Mouse (Mus musculus) cerebellum, adult 9-10 months (tissue): ENCODE measurements around the gene Stub1.

Experiments
- DNase-seq: peaks from one replicate; pipeline ENCODE4 v3.0.0; 2022

Stub1 gene

DNA sequence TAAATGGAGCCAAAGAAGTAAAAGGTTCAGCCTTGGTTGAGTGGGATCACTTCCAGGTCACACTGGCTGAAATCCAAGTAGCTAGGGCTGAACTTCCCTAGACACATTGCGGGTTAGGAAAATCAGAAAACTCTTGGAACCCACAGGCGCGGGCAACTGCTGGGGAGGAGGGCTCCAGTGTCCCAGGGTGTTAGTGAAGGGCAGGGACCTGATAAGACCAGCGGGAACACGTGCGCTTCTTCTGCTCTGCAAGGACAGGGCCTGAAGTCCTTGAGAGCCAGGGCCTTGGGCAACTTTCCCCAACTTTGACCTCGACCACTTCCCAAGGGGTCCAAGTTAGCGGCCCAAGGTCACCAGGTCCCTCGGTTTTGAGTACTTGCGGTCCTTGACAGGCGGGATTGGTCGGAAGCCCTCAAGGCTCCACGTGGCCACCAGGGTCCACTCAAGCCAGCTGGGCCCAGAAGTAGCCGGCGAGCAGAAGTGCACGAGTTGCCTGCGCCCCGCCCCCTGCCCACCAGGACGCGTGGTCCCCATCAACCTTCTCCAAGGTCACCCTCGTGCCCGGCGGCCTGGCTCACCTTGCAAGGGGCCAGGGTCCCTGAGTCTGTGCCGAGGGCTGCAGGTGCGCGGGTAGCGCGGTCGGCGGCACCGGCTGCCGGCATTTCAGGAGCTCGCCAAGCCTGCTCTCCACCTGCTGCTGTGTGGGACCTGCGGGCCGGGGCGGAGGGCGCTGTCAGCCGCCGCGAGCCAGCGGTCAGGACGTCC lies 34.8 kb upstream of the Stub1 start:
- DNase-seq, result peak; percentile 71

DNA sequence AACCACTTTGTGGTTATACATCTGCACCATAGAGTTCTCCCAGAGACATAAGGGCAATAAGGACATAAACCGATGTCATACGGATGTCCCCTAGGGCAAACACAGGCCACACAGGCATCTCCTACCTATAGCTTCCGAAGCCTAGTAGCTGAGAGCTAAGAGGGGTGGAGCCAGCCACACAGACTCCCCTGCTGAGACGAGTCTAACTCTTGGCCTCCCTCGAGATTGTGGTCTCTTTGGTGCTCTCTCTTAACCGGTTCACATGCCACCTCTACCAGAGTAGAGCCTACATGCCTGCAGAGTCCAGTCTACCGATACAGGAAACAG lies 34.3 kb upstream of the Stub1 start:
- DNase-seq, result no peak

DNA sequence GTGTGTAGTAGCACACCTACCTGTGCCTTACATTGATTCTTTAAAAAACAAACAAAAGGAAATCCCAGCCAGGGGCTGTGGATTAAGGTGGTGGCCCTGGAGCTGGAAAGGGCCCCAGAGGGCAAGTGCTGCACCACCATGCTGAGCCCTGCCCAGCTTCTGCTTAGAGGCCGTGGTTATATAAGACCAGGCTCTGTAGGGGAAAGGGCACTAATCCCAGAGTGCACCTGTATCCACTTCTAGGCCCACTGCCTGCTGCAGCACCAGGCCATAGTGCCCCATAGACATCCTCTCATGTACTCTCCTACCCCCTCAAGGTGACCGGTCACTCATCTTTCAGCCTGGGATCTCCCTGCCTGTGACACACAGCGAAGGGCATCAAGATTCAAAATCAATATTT lies 33.0 kb upstream of the Stub1 start:
- peak; percentile 29 for DNase-seq

DNA sequence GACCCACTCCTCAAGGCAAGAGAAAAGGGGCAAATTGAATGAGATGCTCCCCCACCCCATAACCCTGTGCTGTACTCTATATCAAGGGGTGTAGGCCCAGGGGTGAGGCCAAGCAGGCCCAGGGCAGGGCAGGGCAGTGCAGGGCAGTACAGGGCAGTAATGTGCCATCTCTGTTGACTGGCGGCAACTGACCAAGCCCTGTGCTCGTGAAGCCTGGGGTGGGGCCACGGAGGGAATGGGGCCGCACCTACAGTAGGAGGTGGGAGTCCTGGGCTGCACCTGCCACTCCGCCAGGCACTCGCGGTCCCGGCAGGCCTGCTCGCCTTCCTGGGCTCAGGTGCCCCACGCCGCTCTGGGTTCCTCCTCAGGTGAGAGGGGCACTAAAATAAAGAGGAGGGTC lies 32.1 kb upstream of the Stub1 start:
- no peak for DNase-seq

DNA sequence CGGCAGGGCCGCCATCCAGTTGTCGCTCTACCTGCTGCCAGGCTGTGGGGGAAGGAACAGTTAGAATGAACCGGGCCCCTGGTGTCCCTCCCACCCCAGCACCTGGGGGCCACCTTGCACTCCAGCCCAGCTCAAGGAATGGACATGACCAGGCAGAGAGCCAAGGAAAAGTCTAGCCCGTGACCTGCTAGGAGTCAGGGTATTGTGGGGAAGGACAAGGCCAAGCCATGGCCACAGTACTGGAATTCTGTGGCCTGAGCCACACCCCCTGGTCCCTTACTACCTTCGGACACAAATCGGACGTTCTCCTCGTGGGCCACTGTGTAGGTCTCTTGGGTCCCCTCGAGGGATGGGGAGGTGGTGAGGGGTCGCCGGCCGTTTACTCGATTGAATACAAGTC lies 31.1 kb upstream of the Stub1 start:
- no peak for DNase-seq

DNA sequence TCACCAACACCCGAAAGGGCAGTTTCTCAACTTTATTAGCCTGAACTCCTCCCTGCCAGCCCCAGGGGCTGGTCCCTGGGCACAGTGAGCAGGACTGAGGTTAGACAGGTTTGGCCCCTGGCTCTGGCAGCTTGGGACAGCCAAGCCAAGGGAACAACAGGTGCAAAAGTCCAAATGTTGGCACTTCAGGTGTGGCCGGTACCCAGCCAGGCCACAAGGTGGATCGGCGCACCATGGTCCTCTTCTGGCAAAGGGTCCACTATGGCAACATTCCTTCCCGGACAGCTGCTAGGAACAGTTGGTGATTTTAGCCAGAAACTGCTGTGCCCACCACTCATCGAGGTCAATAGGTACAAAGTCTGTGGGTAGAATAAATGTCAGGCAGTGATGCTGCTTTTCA lies 30.5 kb upstream of the Stub1 start:
- DNase-seq, result no peak

DNA sequence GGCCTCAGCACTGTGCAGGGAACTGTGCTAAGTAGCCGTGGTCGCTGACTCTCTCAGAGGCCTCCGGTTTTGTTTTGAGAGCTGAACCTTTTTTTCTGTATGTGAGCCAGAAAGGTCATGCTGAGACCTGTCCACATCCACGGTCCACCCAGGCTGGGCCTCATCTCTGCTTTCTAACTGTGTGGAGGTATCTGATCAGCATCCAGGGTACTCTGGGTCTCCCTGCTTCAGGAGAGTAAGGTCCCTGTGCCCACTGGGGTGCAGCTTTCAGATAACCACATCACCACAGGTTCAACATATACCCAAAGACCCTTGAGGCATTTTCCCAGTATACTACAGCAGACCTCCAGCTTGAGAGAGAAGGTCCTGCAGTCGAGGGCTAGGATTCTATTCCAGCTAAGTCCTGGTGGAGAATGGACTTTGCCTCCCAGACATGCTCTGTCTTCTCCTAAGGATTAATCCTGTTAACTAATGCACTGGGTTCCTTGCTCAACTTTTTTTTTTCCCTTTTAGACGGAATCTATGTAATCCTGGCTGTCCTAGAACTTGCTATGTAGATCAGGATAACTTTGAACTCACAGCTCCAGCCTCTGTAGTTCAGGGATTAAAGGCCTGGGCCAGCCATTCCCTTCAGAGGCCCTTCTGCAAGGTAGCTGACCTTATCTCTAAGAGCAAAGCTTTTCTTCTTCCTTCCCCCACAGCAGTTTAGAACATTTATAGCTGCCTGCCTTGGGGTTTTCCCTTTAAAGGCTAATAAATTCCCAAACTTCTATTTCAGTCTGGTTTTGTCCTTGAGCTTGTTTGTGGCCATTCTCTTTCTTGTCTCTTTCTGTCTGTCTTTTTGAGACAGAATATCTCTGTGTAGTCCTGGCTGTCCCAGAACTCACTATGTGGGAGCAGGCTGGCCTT lies 28.8 kb upstream of the Stub1 start:
- no peak for DNase-seq

DNA sequence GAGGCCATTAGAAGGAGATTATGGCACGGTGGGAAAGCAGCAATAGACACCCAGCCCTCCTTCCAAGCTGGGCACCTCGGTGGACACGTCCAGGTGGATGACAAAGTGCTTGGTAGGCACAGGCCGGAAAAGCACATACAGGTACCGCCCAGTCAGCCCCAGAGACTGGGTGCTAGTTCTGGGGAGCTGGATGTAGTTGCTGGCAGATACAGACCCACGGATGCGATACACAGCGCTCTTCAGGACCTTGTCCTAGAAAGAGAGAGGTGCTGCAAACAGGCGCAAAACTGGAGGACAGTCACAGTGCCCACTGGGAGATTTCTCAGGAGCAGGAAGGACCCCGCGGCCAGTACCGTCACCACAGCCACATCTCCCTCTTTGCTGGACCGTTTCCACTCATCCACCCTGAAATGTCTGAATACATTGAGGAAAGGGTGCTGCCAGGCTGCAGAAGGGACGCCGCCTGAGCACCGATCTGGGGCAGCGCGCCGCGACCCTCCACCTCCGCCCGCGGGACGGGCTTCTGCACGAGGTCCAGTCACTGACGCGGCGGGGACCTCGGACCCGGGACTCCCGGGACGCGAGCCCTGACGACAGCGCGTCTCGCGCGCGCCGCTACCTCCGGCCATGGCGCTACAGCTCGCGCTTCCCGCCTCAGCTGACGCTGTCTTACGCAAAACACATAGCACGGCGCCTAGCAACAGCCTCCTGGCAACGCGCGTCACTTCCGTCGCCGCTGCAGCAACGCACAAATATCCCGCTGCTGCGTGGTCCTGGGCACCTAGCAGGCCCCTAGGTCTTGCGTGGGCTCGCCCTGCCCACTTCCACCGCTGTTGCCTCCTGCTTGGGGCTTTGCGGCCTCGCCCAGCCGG lies 27.9 kb upstream of the Stub1 start, which contains the start of gene Wdr90:
Wdr90 (minus strand) TSS at position 670 of the 872 bp plus-strand sequence.
- DNase-seq, result peak; percentile 89

DNA sequence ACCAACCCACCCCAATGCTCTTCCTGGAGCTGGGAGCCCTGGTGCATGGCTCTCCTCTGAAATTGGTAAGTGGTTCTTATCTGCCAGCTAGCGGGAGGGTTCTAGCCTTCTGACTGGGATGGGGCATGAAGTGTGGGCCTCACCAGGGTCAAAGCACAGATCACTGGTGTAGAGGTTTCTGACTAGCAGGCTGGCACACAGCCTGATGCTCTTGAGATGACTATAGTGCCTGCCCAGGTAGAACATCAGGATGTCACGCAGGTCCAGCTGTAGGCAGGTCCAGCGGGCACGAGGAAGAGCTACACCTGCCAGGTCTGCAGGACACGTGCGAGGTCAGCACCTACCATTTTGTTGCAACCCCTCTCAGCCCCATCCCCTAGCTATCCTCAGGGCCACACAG lies 27.0 kb upstream of the Stub1 start:
- no peak for DNase-seq

DNA sequence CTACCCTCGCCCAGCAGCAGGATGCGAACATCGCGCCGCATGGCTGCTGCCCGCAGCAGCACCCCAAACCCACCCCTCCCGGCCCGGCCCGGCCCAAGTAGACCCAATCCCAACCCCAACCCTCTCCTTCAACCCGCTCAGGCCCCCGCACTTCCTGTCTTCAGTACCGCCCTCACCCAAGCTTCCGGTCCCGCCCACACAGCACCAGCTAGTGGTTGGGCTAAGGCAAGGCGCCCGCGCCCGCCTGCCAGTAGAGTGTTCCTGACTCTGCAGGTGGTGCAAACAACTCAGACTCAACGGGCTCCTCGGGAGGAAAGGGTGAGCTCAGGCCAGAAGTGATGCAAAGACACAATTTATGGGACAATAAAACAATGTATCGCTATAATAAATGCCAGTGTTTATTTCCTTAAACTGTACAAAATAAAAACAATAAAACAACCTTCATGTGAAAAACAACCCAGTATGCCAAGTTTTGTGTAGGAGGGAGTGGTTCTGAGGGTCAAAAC lies 11.2 kb upstream of the Stub1 start, which contains the start of gene Rhot2:
Rhot2 (minus strand) TSS at position 456 of the 506 bp plus-strand sequence.
- DNase-seq, result peak; percentile 93

DNA sequence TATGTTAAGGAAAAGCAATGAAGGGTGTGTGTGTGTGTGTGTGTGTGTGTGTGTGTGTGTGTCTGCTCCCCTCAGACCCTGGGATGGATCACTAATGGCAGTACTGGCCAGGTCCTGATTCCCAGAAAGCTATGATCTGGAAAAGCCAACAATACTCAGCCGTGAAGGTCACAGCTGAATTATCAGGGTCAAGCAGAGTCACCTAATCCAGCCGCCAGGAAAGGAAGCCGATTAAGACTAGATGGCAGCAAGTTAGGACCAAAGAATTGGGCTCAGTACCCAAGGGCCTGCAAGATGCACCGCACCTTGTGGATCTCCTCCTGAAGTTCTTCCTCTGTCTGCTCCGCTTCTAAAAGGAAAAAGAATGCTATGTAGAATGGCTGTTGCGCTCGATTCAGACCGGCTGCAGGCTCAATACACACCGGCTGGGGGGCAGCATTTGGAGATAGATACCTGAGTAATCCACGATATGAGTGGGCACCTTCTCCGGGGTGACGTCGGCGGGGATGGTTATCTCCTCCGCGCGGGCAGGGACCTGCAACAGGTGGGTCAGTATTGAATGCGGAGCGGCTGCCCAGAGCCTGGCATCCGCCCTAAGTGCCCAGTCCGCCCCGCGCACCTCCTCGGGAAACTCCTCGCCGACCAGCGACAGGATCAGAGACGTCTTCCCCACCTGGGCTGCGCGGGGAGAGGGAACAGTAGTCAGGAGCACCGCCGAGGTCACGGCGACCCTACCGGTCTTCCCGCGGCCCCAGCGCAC lies 10.6 kb upstream of the Stub1 start:
- DNase-seq, result peak; percentile 65

DNA sequence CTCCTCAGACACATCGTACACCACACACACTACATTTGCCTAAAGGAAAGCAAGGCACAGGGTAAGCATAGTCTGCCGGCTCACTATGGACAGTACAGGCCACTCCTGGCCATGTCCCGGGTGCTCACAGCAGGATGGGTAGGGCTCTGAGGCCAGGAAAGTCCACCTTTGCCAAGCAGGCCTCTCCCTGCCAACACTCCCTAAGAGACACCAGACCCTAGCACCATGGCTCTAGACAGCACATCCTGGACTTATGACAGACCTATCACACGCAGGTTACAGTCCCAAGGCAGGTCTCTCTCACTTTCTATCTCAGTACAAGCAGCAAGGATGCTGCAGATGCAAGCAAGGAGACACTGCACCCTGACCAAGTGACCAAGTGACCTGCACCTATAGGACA lies 9.9 kb upstream of the Stub1 start:
- DNase-seq, result no peak

DNA sequence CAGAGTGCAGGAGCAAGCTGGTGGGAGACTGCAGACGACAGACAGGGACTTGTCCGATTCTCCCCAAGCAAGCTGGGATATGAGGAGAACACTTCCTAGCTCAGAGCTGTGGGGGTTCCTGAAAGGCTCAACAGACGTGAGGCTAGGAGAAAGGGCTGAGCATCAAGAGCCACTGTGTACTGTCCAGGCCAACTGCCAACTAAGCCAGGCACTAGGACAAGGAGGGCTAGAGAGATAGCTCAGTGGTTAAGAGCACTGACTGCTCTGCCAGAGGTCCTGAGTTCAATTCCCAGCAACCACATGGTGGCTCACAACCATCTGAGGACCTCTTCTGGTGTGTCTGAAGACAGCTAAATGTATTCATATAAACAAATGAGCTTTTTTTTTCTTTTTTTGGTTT lies 9.3 kb upstream of the Stub1 start:
- DNase-seq, result no peak

DNA sequence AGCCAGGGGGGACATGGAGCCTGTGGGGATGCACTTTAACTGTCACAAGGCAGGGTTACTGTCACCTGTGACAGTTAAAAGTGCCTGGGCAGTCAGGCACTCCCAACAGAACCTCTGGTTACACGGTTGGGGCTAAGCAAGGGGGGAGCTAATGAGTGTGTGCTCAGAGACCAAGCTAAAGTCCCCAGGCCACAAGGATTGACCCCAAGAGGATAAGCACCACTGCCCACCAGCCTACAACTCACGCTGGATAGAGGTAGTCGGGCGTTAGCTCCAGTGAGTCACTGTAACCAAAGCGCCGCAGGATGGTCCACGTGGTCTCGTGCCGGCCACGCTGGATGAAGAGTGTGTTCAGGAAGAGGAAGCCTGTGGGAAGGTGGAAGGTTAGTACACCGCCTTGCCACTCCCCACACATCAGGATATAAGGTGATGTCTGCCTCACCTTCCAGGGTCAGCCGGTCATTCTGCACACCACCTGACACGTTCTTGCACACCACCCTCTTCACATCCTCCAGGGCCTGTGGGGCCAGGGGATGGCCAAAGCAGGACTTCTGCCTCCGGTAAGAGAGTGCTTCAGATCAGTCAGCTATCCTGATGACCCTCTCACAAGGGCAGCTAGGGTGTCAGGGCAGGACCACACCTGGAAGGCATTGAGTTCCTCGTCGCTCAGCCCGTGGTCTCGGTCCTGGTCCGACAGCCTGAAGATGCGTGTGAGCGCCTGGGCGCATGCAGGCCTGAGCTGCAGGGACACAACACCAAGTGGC lies 8.1 kb upstream of the Stub1 start, which contains the start of gene Gm20683:
Gm20683 (minus strand) TSS at position 647 of the 764 bp plus-strand sequence.
- DNase-seq, result no peak

DNA sequence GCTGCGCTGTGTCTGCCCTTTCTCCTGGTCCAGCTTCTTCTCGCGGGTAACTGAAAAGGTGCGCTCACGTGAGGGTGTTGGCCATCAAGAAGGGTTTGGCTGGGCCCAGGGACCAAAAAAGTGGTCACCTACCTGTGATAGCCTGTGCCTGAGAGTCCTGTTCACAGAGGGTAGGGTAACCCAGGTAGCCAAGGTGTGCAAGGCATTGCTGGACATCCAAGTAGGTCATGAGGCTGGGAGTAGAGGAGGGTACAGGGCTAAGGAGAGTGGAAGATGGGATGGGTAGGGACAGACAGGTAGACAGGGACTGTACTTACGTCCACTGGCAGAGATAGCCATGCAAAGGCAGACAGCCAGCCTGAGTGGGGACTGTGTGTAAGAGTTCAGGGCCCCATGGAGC lies 7.3 kb upstream of the Stub1 start:
- no peak for DNase-seq

DNA sequence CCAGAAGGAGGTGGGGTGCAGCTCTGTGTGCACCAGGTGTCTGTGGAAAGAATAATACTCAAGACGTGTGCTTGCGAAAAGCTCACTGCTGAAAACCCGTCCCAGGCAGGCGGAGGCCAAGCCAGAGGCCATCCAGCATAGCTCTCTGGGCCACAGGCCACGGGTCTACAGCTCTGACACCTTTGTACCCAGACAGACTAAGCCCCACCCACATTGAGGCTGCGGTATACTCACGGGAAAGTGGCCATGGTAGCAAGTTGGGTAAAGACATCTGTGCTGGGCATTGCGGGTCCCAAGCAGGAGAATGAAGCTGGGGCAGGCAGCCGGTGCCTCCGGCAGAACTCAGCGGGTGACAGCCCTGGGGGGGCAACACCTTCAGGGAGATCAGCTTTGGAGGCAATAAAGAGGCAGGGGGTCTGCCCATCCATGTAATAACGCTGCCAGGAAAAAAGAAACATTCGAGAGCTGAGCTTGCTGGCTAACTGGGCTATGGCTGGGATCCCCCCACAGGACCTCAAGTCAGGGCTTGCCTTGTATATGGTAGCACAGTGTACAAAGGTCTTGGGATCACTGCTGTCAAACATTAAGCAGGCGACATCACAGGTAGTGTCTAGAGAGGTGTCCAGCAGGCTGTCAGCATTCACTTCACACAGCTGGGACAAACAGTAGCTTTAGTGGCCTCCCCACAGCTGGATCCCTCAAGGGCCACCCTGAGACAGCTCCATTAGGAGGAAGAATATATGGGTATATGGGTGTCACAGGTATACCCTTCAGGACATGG lies 6.4 kb upstream of the Stub1 start:
- DNase-seq, result no peak

DNA sequence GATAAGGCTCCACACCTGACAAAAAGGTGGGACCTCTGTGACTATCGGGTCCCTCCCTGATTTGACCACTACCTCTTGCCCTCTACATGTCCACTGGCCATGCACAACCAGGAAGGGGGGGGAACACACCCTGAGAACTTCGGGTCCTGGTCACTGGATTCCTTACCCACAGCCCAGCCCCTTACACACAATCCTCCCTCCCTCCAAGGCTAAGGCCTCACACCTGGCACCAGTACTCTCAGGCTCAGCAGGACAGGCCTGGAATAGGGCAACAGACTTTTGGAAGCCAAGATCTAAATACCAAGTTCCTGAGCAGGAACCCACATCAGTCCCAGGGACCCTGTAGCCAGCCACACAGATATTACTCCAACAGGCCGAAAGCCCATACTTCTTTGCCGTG lies 5.7 kb upstream of the Stub1 start:
- DNase-seq, result no peak

DNA sequence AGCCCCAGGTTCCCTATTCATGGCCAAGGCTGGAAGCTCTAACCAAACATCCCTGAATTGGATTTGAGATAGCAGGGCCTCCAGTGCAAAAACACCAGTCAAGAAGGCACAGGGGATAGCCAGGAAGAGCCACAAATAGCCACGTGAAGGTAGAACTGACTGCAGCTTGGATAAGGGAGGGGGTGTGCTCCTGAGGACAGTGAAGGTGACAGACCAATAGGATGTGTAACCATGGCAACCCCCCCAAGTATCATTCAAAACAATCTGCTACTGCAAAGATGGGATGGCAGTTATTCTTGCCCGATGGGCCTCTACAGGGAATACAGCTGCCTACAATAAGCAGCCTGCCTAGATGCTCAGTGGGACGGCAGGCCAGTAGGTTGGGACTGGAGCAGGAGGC lies 4.3 kb upstream of the Stub1 start:
- DNase-seq, result peak; percentile 56

DNA sequence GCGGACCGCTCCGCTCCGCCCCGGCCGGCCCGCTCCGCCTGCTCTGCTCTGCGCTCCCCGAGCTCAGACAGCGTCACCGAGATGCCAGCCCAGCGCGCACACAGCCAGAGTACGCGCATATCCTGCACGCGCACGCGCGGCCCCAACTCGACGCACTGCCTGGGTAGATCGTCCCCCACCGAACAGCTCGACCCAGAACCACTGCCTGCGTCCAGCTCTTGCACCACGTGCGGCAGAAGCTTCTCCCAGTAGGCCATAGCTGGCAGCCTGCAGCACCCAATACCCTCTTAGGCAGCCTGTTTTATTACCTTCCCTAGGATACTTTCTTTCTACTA lies 3.8 kb upstream of the Stub1 start, which contains the start of gene Rhbdl1:
Rhbdl1 (minus strand) TSS at position 220 of the 335 bp plus-strand sequence.
- peak; percentile 89 for DNase-seq

DNA sequence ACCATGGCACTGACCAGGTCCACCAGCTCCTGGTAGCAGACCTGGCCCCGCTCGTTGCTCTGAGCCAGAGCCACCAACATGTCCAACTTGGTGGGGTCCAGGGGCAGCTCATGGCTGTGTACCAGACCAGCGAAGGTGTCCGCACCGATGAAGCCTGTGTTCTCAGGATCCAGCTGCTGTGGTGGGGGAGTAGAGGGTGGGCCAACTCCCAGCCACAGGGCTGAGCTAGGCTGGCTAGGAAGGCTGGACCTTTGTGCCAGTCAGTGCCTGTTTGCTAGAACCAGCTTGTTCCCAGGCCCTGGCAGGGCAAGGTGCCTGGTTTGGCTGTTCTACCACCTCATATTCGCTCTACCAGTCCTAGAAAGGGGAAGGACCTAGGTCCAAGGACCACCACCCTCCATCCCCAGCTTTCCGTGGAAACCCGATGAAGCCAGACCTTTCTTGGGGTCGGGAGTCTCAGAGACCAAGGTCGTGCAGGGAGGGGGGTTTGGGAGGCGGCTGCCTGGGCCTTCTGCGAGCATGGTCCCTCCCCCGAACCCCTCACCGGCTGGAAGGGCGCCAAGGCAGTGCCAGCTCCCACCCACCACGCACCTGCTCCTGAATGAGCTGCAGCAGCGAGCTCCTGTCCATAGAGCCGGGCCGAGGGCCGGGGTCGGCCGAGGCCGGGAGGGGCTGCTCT lies 3.3 kb upstream of the Stub1 start:
- no peak for DNase-seq
